Mouse (Mus musculus) spleen, adult 2 months (tissue): ENCODE data around the gene Klrb1b.

Source experiments
- CTCF ChIP-seq: fragments of 200-500 bp; IDR thresholded peaks from 2 replicates; pipeline ENCODE4 v1.5.1; 2011; ENCODE audit warnings: mild to moderate bottlenecking, inconsistent platforms; ENCODE audit not compliant: insufficient read depth, insufficient read length, insufficient replicate concordance; ENCODE audit errors: extremely low read depth
- POLR2A ChIP-seq: fragments of 200-500 bp; IDR thresholded peaks from 2 replicates; pipeline ENCODE4 v1.6.1; 2011; ENCODE audit warnings: low read depth, low read length, inconsistent platforms

DNA sequence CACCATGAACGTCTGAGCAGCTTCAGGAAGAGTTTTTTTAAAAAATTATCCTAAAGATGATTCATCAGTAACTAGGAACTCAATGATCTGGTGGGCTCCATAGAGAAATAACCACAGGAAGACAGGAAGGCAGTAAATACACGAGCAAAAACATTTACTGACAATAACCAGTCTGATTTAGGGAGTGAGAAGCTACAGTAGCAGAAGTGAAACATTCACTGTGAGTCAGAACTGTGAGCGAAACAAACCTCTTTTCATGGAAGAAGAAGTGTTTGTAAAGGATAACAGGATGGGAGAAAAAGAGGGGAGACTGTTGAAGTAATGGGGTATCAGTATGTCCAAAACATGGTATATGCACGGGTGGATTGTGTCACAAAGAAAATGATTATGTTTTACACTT, 3.7 kb upstream of the Klrb1b start:
- TF ChIP-seq POLR2A (no peak), CTCF (no peak)
